Mouse (Mus musculus): ENCODE measurements around the gene Cep112.

GRCm38 (mm10) chr11:108534014-108534413 lies 109.0 kb downstream of the Cep112 start:
- TF ChIP-seq MYOG (IDR thresholded peaks at IDR 0.05; ENCODE audit: control insufficient read depth, extremely low read depth, insufficient read length) (no peak), CTCF (IDR thresholded peaks at IDR 0.05; ENCODE audit: control insufficient read depth, insufficient read depth, insufficient read length) (no peak), USF1 (IDR thresholded peaks at IDR 0.05; ENCODE audit: low read depth) (no peak)
